Mouse (Mus musculus): ENCODE measurements around the gene Csnk1g2.

DNA sequence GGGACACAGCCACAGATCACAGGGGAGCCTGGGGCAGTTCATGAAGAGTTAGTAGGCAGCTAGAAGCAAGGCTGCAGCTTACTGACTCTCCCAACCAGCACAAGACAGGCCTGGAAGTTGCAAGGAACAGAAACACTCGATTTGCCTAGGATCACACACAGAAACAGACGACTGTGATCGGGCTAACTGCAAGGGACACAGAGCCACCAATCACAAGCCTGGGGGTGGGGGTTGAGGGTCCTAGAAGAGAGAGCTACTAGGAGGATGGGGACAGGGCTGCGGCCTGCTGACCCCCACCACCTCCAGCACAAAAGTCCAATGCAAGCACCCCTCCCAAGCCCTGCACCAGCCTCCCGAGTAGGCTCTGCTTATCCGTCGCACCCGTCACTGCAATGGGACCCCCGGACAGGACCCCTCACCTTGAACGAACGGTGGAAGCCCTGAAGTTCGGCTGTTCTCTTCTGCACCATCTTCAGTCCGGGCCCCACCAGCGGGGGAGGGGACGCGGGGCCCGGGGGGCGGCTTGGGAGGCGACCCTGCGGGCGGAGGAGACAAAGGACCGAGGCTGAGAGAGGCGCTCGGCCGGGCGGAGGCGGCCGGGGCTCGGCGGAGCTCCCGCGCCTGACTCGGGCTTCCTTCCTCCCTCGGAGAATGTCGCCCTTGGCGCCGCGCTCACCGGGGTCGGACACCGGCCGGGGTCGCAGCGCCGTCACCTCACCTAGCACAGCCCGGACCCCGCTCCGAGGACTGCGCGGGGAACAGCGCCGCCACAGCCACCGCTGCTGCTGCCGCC is 53.0 kb downstream of the Csnk1g2 start:
- no peak for TF ChIP-seq CTCF (IDR thresholded peaks at IDR 0.05; ENCODE audit: insufficient read depth, low read length)
- TF ChIP-seq POLR2A (IDR thresholded peaks at IDR 0.05; ENCODE audit: borderline replicate concordance, extremely low read depth, low read depth, low read length) = no peak; the same call in 1 of the 2 replicates

Data from lung, adult 2 months (tissue).